ENCODE assay signal across 8 mouse cellular contexts in the genomic region with DNA sequence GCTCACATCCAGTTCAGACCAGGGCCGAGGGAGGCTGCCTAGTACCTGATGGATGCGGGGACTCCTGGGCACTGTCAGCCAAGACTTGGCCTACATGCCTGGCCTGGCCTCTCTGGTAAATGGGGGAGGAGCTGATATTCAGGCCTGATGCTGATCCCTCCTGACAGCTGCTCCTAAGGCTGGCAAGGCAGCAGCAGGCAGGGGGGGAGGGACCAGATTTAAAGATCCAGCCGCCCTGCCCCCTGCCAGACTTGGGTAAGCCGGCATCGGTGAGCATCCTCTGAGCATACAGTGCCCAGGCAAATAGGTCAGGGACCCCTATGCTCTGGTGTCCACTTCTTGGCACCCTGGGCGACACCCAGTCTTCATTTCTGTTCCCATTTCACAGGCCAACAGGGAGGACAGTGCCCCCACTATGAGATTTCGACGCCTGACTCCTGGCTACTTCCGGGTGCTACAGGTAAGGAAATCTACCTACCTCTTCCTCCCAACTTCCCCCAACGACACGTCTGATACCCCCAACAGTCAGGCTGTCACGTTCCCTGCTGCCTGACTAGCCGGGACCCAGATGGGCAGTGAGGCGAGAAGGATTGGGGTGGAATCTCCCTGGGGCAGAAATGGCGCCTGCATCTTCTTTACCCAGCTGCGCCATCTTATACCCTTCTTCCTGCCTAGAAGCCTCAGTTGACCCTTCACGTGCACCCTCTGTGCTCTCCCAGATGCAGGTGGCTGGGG. TPM values are rescaled to one million over a fixed set of nuclear protein-coding genes. Genes with fewer than 3 reads are reported as not detected.
DNase-seq lines count a peak whose midpoint lies in the region; ATAC-seq and TF ChIP-seq lines count a peak whose summit lies in the region.

E130218I03Rik (plus strand) TSS at position 147 of the 735 bp plus-strand sequence.

- no peak within 1 kb of the TSS for H3K27ac ChIP-seq in kidney, embryonic 14.5 days (ENCODE audit: low read depth, low read length)
- H3K27ac ChIP-seq in embryonic facial prominence, embryonic 10.5 days (replicated peaks): no peak within 1 kb of the TSS
- H3K27ac ChIP-seq in intestine, embryonic 15.5 days: no peak within 1 kb of the TSS
- H3K27ac ChIP-seq in neural tube, embryonic 14.5 days (ENCODE audit: low read depth, low read length): no peak within 1 kb of the TSS

- no peaks in the 10 kb centered on the region for H3K9me3 ChIP-seq in kidney, embryonic 14.5 days (ENCODE audit: control insufficient read depth, low read length)
- H3K9me3 ChIP-seq in embryonic facial prominence, embryonic 10.5 days: no peaks in the 10 kb centered on the region
- no peaks in the 10 kb centered on the region for H3K9me3 ChIP-seq in intestine, embryonic 15.5 days
- H3K9me3 ChIP-seq in neural tube, embryonic 14.5 days (ENCODE audit: control insufficient read depth, low read length): no peaks in the 10 kb centered on the region

- no peak within 1 kb of the TSS for H3K9ac ChIP-seq in kidney, embryonic 14.5 days (ENCODE audit: low read depth, low read length)
- H3K9ac ChIP-seq in intestine, embryonic 15.5 days: peak within 1 kb of the TSS; percentile 78; the same call in 1 of the 2 replicates
- H3K9ac ChIP-seq in neural tube, embryonic 14.5 days (replicated peaks; ENCODE audit: low read depth, low read length): no peak within 1 kb of the TSS

- H3K4me3 ChIP-seq in kidney, embryonic 14.5 days (ENCODE audit: low read length): peak within 1 kb of the TSS; percentile 89; the same call in 1 of the 2 replicates
- H3K4me3 ChIP-seq in embryonic facial prominence, embryonic 10.5 days: peak within 1 kb of the TSS; percentile 76
- peak within 1 kb of the TSS; percentile 74 for H3K4me3 ChIP-seq in intestine, embryonic 15.5 days (replicated peaks)
- peak within 1 kb of the TSS; percentile 78; the same call in 1 of the 2 replicates for H3K4me3 ChIP-seq in neural tube, embryonic 14.5 days (ENCODE audit: low read depth, low read length)
- no peak within 1 kb of the TSS for H3K4me3 ChIP-seq in lung, adult 2 months (replicated peaks; ENCODE audit: extremely low read depth, low read depth, low read length)

- DNase-seq in kidney, adult 11 months: no peak
- DNase-seq in embryonic facial prominence, embryonic 10.5 days (ENCODE audit: low spot score): no peak
- no peak for DNase-seq in yolk sac, embryonic 10.5 days (ENCODE audit: low spot score)
- DNase-seq in frontal cortex, postnatal 10 days (ENCODE audit: low spot score in 2 of 2): no peak
- no peak for DNase-seq in lung, adult 2 months

- peaks cover 6% of the 10 kb centered on the region for H3K27me3 ChIP-seq in kidney, embryonic 14.5 days (ENCODE audit: control insufficient read depth, insufficient read depth, low read length)
- peaks cover 30% of the 10 kb centered on the region for H3K27me3 ChIP-seq in embryonic facial prominence, embryonic 10.5 days (replicated peaks; ENCODE audit: low read depth, poor library complexity, severe bottlenecking)
- peaks cover 12% of the 10 kb centered on the region for H3K27me3 ChIP-seq in intestine, embryonic 15.5 days (replicated peaks)
- no peaks in the 10 kb centered on the region for H3K27me3 ChIP-seq in neural tube, embryonic 14.5 days (ENCODE audit: control insufficient read depth, insufficient read depth, low read length)

- no peak for TF ChIP-seq POLR2A in lung, adult 2 months (IDR thresholded peaks at IDR 0.05; ENCODE audit: borderline replicate concordance, extremely low read depth, low read depth, low read length)

- 0 out of 2 replicates have a peak, but pooled peaks cover 12% of the 10 kb centered on the region for H3K4me1 ChIP-seq in kidney, embryonic 14.5 days (ENCODE audit: control insufficient read depth, insufficient read depth, low read length)
- H3K4me1 ChIP-seq in embryonic facial prominence, embryonic 10.5 days: peaks cover 40% of the 10 kb centered on the region
- peaks cover 13% of the 10 kb centered on the region for H3K4me1 ChIP-seq in intestine, embryonic 15.5 days (replicated peaks)
- peaks cover 10% of the 10 kb centered on the region for H3K4me1 ChIP-seq in neural tube, embryonic 14.5 days (ENCODE audit: control insufficient read depth, insufficient read depth, low read length)
- H3K4me1 ChIP-seq in lung, adult 2 months (ENCODE audit: control insufficient read depth, insufficient read depth, low read length): peaks cover 6% of the 10 kb centered on the region; the same call in 1 of the 2 replicates

- TF ChIP-seq CTCF in lung, adult 2 months (IDR thresholded peaks at IDR 0.05; ENCODE audit: insufficient read depth, low read length): no peak

- H3K36me3 ChIP-seq in kidney, embryonic 14.5 days (ENCODE audit: control insufficient read depth, insufficient read depth, low read length): 0 out of 2 replicates have a peak, but pooled peaks cover 2% of the 10 kb centered on the region
- peaks cover 15% of the 10 kb centered on the region for H3K36me3 ChIP-seq in embryonic facial prominence, embryonic 10.5 days (replicated peaks)
- no peaks in the 10 kb centered on the region for H3K36me3 ChIP-seq in intestine, embryonic 15.5 days
- no peaks in the 10 kb centered on the region for H3K36me3 ChIP-seq in neural tube, embryonic 14.5 days (ENCODE audit: control insufficient read depth, insufficient read depth, low read length)

- peak within 1 kb of the TSS; percentile 91 for H3K4me2 ChIP-seq in kidney, embryonic 14.5 days (replicated peaks; ENCODE audit: low read depth, low read length)
- peak within 1 kb of the TSS; percentile 84 for H3K4me2 ChIP-seq in intestine, embryonic 15.5 days (replicated peaks)
- peak within 1 kb of the TSS; percentile 97; the same call in 1 of the 2 replicates for H3K4me2 ChIP-seq in neural tube, embryonic 14.5 days (ENCODE audit: low read depth, low read length)

- ATAC-seq in kidney, embryonic 14.5 days (ENCODE audit: low FRiP score, low TSS enrichment): no peak
- no peak for ATAC-seq in intestine, embryonic 15.5 days
- ATAC-seq in neural tube, embryonic 14.5 days (ENCODE audit: low read depth): no peak

- 94% methylated on average over 17 of the region's 17 CpGs for WGBS in kidney, embryonic 14.5 days
- 85% methylated on average over 17 of the region's 17 CpGs for WGBS in embryonic facial prominence, embryonic 10.5 days
- WGBS in intestine, embryonic 15.5 days: 94% methylated on average over 17 of the region's 17 CpGs
- 95% methylated on average over 17 of the region's 17 CpGs for WGBS in neural tube, embryonic 14.5 days
- 93% methylated on average over 17 of the region's 17 CpGs for whole genome bisulfite sequencing in lung, adult 2 months

RNA-seq across cellular contexts. Expression of gene E130218I03Rik, which starts in this region (rescaled TPM):
- polyA plus RNA-seq in kidney, embryonic 14.5 days (2014; fragmentation: Nextera tagmentation; extraction: Ambion mirVana): 0.41 TPM in 1 of 2 replicates, not detected in the other
- 0.32 and 1.1 TPM in 2 replicates for polyA plus RNA-seq in embryonic facial prominence, embryonic 10.5 days (2016; fragmentation: Nextera tagmentation; extraction: Ambion mirVana)
- 0.23 and 0.34 TPM in 2 replicates for polyA plus RNA-seq in intestine, embryonic 15.5 days (2015; fragmentation: Nextera tagmentation; extraction: Ambion mirVana)
- 0.44 TPM in 1 of 2 replicates, not detected in the other for polyA plus RNA-seq in neural tube, embryonic 14.5 days (2014; fragmentation: Nextera tagmentation; extraction: Ambion mirVana)
- polyA plus RNA-seq in lung, adult 2 months (2012; rRNA removed): not detected in 2 replicates
